7 mouse cellular contexts compared by ENCODE assay signal in genomic region chr2:164924100-164924857, GRCm38 (mm10). TPM values are rescaled to one million over a fixed set of nuclear protein-coding genes. Genes with fewer than 3 reads are reported as not detected.
DNase-seq lines count a peak whose midpoint lies in the region; ATAC-seq and TF ChIP-seq lines count a peak whose summit lies in the region.

No protein-coding gene starts in this region.

- H3K4me1 ChIP-seq in embryonic facial prominence, embryonic 13.5 days: peaks cover 7% of the 10 kb centered on the region; the same call in 1 of the 2 replicates
- H3K4me1 ChIP-seq in heart, adult 2 months (ENCODE audit: control insufficient read depth, insufficient read depth, low read length): no peaks in the 10 kb centered on the region
- no peaks in the 10 kb centered on the region for H3K4me1 ChIP-seq in limb, embryonic 11.5 days (ENCODE audit: control insufficient read depth, insufficient read depth, low read length)
- H3K4me1 ChIP-seq in midbrain, embryonic 16.5 days (ENCODE audit: control insufficient read depth, insufficient read depth, low read length): peaks cover 7% of the 10 kb centered on the region

- H3K9ac ChIP-seq in embryonic facial prominence, embryonic 13.5 days: 0 out of 2 replicates have a peak overlapping the region, but pooled peaks have one; percentile 4
- H3K9ac ChIP-seq in heart, adult 2 months (ENCODE audit: low read depth, low read length): no peak overlapping the region
- no peak overlapping the region for H3K9ac ChIP-seq in limb, embryonic 11.5 days (ENCODE audit: low read length)
- H3K9ac ChIP-seq in midbrain, embryonic 16.5 days (ENCODE audit: low read depth, low read length): no peak overlapping the region

- TF ChIP-seq CTCF in heart, adult 2 months (IDR thresholded peaks at IDR 0.05): no peak; the same call in 1 of the 2 replicates

- H3K4me2 ChIP-seq in embryonic facial prominence, embryonic 13.5 days: no peak overlapping the region
- H3K4me2 ChIP-seq in limb, embryonic 11.5 days (ENCODE audit: low read depth, severe bottlenecking): no peak overlapping the region
- no peak overlapping the region for H3K4me2 ChIP-seq in midbrain, embryonic 16.5 days (ENCODE audit: low read length)

- ATAC-seq in embryonic facial prominence, embryonic 13.5 days (ENCODE audit: insufficient number of reproducible peaks, insufficient read depth, low FRiP score, low TSS enrichment, low read depth): no peak
- no peak for ATAC-seq in limb, embryonic 11.5 days (ENCODE audit: insufficient number of reproducible peaks, low FRiP score, low TSS enrichment, low read depth)
- peak; percentile 62; the same call in 1 of the 2 replicates for ATAC-seq in midbrain, embryonic 16.5 days

- whole genome bisulfite sequencing in embryonic facial prominence, embryonic 13.5 days: 32% methylated on average over 11 of the region's 11 CpGs
- WGBS in heart, adult 2 months: 26% methylated on average over 11 of the region's 11 CpGs
- 37% methylated on average over 11 of the region's 11 CpGs for WGBS in limb, embryonic 11.5 days
- 37% methylated on average over 11 of the region's 11 CpGs for WGBS in midbrain, embryonic 16.5 days

- H3K9me3 ChIP-seq in embryonic facial prominence, embryonic 13.5 days: no peaks in the 10 kb centered on the region
- H3K9me3 ChIP-seq in limb, embryonic 11.5 days (ENCODE audit: control insufficient read depth, low read length): no peaks in the 10 kb centered on the region
- H3K9me3 ChIP-seq in midbrain, embryonic 16.5 days (replicated peaks; ENCODE audit: control insufficient read depth, low read length, poor library complexity, severe bottlenecking): no peaks in the 10 kb centered on the region

- no peak overlapping the region for H3K4me3 ChIP-seq in embryonic facial prominence, embryonic 13.5 days
- H3K4me3 ChIP-seq in heart, adult 2 months: no peak overlapping the region
- no peak overlapping the region for H3K4me3 ChIP-seq in limb, embryonic 11.5 days (ENCODE audit: low read depth, low read length)
- no peak overlapping the region for H3K4me3 ChIP-seq in midbrain, embryonic 16.5 days (ENCODE audit: low read depth, low read length)

- H3K27me3 ChIP-seq in embryonic facial prominence, embryonic 13.5 days: no peaks in the 10 kb centered on the region
- H3K27me3 ChIP-seq in heart, adult 2 months (ENCODE audit: control insufficient read depth, insufficient read depth, low read length): no peaks in the 10 kb centered on the region
- H3K27me3 ChIP-seq in limb, embryonic 11.5 days (ENCODE audit: control insufficient read depth, insufficient read depth, low read length): no peaks in the 10 kb centered on the region
- H3K27me3 ChIP-seq in midbrain, embryonic 16.5 days (ENCODE audit: control insufficient read depth, insufficient read depth, low read depth, low read length): no peaks in the 10 kb centered on the region

- intact Hi-C loops in heart, adult 2 months (cut with DNase I): no loop called here

- peaks cover 9% of the 10 kb centered on the region; the same call in 1 of the 2 replicates for H3K36me3 ChIP-seq in embryonic facial prominence, embryonic 13.5 days
- H3K36me3 ChIP-seq in heart, adult 2 months (ENCODE audit: control insufficient read depth, insufficient read depth, low read length): no peaks in the 10 kb centered on the region
- no peaks in the 10 kb centered on the region for H3K36me3 ChIP-seq in limb, embryonic 11.5 days (ENCODE audit: control insufficient read depth, insufficient read depth, low read length)
- H3K36me3 ChIP-seq in midbrain, embryonic 16.5 days (ENCODE audit: control insufficient read depth, insufficient read depth, low read length): no peaks in the 10 kb centered on the region

- peak; percentile 95 for DNase-seq in adrenal gland, postnatal 10 days
- DNase-seq in heart, adult 2 months: peak; percentile 88 to 93
- peak; percentile 87 to 96 for DNase-seq in kidney, adult 8-10 months
- peak; percentile 85 for DNase-seq in limb, embryonic 11.5 days (ENCODE audit: low spot score)
- DNase-seq in spleen, postnatal 36 days (ENCODE audit: low spot score in 2 of 2): peak; percentile 78 to 80

- no peaks in the 10 kb centered on the region for H3K79me2 ChIP-seq in heart, adult 2 months (replicated peaks; ENCODE audit: control insufficient read depth, insufficient read depth, low read length)

- TF ChIP-seq POLR2A in heart, adult 2 months (IDR thresholded peaks at IDR 0.05; ENCODE audit: insufficient read depth, low read depth, low read length): no peak

- no peak overlapping the region for H3K27ac ChIP-seq in embryonic facial prominence, embryonic 13.5 days
- no peak overlapping the region for H3K27ac ChIP-seq in heart, adult 2 months
- H3K27ac ChIP-seq in limb, embryonic 11.5 days (replicated peaks; ENCODE audit: low read depth, low read length): no peak overlapping the region
- no peak overlapping the region for H3K27ac ChIP-seq in midbrain, embryonic 16.5 days (ENCODE audit: low read length)

- TF ChIP-seq EP300 in heart, adult 2 months (IDR thresholded peaks at IDR 0.05; ENCODE audit: insufficient read depth, low read depth, low read length): peak; percentile 54; the same call in 1 of the 2 replicates

RNA-seq across cellular contexts. Expression of gene Zfp335, which starts 12.7 kb away (rescaled TPM):
- total RNA-seq in adrenal gland, postnatal 10 days (2021): 10 to 100 TPM; 13.4 to 16.2 TPM
- polyA plus RNA-seq in embryonic facial prominence, embryonic 13.5 days (2015; fragmentation: Nextera tagmentation; extraction: Ambion mirVana): 15.5 and 16.1 TPM in 2 replicates
- total RNA-seq in heart, adult 2 months (2021): 1 to 10 TPM; 8.0 to 8.2 TPM
- polyA plus RNA-seq in heart, adult 2 months (2012; rRNA removed): 14.0 and 14.3 TPM in 2 replicates
- 12.1 and 16.3 TPM in 2 replicates for polyA plus RNA-seq in limb, embryonic 11.5 days (2014; fragmentation: Nextera tagmentation; extraction: Ambion mirVana)
- 16.2 and 16.9 TPM in 2 replicates for polyA plus RNA-seq in midbrain, embryonic 16.5 days (2015; fragmentation: Nextera tagmentation; extraction: Ambion mirVana)

RNA-seq across cellular contexts. Expression of gene Mmp9, which starts 16.3 kb away (rescaled TPM):
- 10 to 100 TPM in 1 of 2 experiments, 1 to 10 TPM in 1; 2.6 to 24.5 TPM for total RNA-seq in adrenal gland, postnatal 10 days (2021)
- 16.6 and 23.8 TPM in 2 replicates for polyA plus RNA-seq in embryonic facial prominence, embryonic 13.5 days (2015; fragmentation: Nextera tagmentation; extraction: Ambion mirVana)
- total RNA-seq in heart, adult 2 months (2021): under 1 TPM; 0.93 to 0.99 TPM
- 3.5 and 5.1 TPM in 2 replicates for polyA plus RNA-seq in heart, adult 2 months (2012; rRNA removed)
- 0.21 and 0.47 TPM in 2 replicates for polyA plus RNA-seq in limb, embryonic 11.5 days (2014; fragmentation: Nextera tagmentation; extraction: Ambion mirVana)
- 26.7 and 28.0 TPM in 2 replicates for polyA plus RNA-seq in midbrain, embryonic 16.5 days (2015; fragmentation: Nextera tagmentation; extraction: Ambion mirVana)

RNA-seq across cellular contexts. Expression of gene Slc12a5, which starts 36.3 kb away (rescaled TPM):
- 1 to 10 TPM; 4.5 to 7.7 TPM for total RNA-seq in adrenal gland, postnatal 10 days (2021)
- polyA plus RNA-seq in embryonic facial prominence, embryonic 13.5 days (2015; fragmentation: Nextera tagmentation; extraction: Ambion mirVana): 1.0 and 2.9 TPM in 2 replicates
- total RNA-seq in heart, adult 2 months (2021): 1 to 10 TPM; 2.2 to 2.3 TPM
- polyA plus RNA-seq in heart, adult 2 months (2012; rRNA removed): 1.5 TPM in 2 replicates
- polyA plus RNA-seq in limb, embryonic 11.5 days (2014; fragmentation: Nextera tagmentation; extraction: Ambion mirVana): 0.87 and 0.92 TPM in 2 replicates
- polyA plus RNA-seq in midbrain, embryonic 16.5 days (2015; fragmentation: Nextera tagmentation; extraction: Ambion mirVana): 52.8 and 57.7 TPM in 2 replicates

RNA-seq across cellular contexts. Expression of gene Pcif1, which starts 45.2 kb away (rescaled TPM):
- total RNA-seq in adrenal gland, postnatal 10 days (2021): 10 to 100 TPM; 47.1 to 55.0 TPM
- polyA plus RNA-seq in embryonic facial prominence, embryonic 13.5 days (2015; fragmentation: Nextera tagmentation; extraction: Ambion mirVana): 78.4 and 78.8 TPM in 2 replicates
- total RNA-seq in heart, adult 2 months (2021): 10 to 100 TPM; 25.7 to 31.8 TPM
- 18.4 and 20.8 TPM in 2 replicates for polyA plus RNA-seq in heart, adult 2 months (2012; rRNA removed)
- 71.5 and 76.6 TPM in 2 replicates for polyA plus RNA-seq in limb, embryonic 11.5 days (2014; fragmentation: Nextera tagmentation; extraction: Ambion mirVana)
- polyA plus RNA-seq in midbrain, embryonic 16.5 days (2015; fragmentation: Nextera tagmentation; extraction: Ambion mirVana): 78.9 and 85.6 TPM in 2 replicates

Comparison
In these comparisons a context has a peak if more than half of its experiments do, and no peak if none do; other contexts are left out.
1. RNA of gene Slc12a5, which starts 36.3 kb away (polyA plus RNA-seq): 52.8 to 57.7 TPM in midbrain, embryonic 16.5 days; 1.0 to 2.9 TPM in embryonic facial prominence, embryonic 13.5 days, 1.5 TPM in heart, adult 2 months and 0.87 to 0.92 TPM in limb, embryonic 11.5 days; every median in the first group is over 10 times any median in the second.
2. Peak in every context shown above with its lines, with median percentiles within 50 percentile points of each other: DNase-seq.